9 mouse cellular contexts compared by ENCODE assay signal in the genomic region with DNA sequence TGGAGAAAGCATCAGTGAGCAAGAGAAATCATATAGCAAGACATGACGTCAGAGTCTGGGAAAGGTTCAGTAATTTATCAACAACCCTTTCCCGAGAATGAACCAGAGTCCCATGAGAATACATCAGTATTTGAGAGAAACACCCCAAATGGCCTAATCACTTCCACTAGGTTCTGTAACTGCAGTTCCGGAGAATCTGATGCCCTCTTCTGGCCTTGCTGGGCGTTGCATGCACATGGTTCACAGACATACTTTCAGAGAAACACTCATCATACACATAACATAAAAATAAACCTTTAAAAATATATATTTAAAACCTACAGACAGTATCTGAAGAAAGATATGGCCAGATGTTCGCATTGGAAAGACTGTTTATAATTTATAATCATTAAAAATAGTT. TPM values are rescaled to one million over a fixed set of nuclear protein-coding genes. Genes with fewer than 3 reads are reported as not detected.
DNase-seq lines count a peak whose midpoint lies in the region; ATAC-seq and TF ChIP-seq lines count a peak whose summit lies in the region.
"Had no signal": no experiment of that assay in that cellular context is flagged by ENCODE, and none has a peak within 500 bp of the region (broad histone marks: within the 10 kb centered on the region; RNA-seq: fewer than 3 reads in every experiment).

No protein-coding gene starts in this region.

- H3K9me3 ChIP-seq in liver, embryonic 14.5 days (ENCODE audit: control insufficient read depth, low read length) = no peaks in the 10 kb centered on the region
- no peaks in the 10 kb centered on the region for H3K9me3 ChIP-seq in lung, postnatal 0 days (ENCODE audit: low read length)

- peak; percentile 47 for TF ChIP-seq CTCF in liver, embryonic 14.5 days (IDR thresholded peaks at IDR 0.05; ENCODE audit: low read depth)
- peak; percentile 59 for TF ChIP-seq CTCF in lung, postnatal 0 days (IDR thresholded peaks at IDR 0.05)

- H3K27me3 ChIP-seq in liver, embryonic 14.5 days (ENCODE audit: control insufficient read depth, insufficient read depth, low read length) = peaks cover 23% of the 10 kb centered on the region
- peaks cover 9% of the 10 kb centered on the region; the same call in 1 of the 2 replicates for H3K27me3 ChIP-seq in lung, postnatal 0 days (replicated peaks; ENCODE audit: insufficient read depth, low read length)

- H3K9ac ChIP-seq in liver, embryonic 14.5 days (replicated peaks) = no peak overlapping the region
- no peak overlapping the region for H3K9ac ChIP-seq in lung, postnatal 0 days (replicated peaks; ENCODE audit: low read depth)

- DNase-seq in cerebellum, postnatal 25 days = peak; percentile 44 to 69
- DNase-seq in cerebellum, adult 9-10 months = no peak
- DNase-seq in liver, embryonic 14.5 days (ENCODE audit: low read depth in 3 of 3, low spot score in 3 of 3) = no peak
- DNase-seq in liver = no peak
- DNase-seq in MEL-GATA-1-ER (ENCODE audit: extremely low read depth, low read depth) = peak; percentile 10
- peak; percentile 16 for DNase-seq in lung, postnatal 0 days (ENCODE audit: low spot score)
- no peak for DNase-seq in gastrocnemius, postnatal 36 days
- no peak for DNase-seq in urinary bladder, postnatal 14 days (ENCODE audit: low spot score)

- no peaks in the 10 kb centered on the region for H3K4me1 ChIP-seq in liver, embryonic 14.5 days (replicated peaks; ENCODE audit: control insufficient read depth in 2 of 2, insufficient read depth in 2 of 2, low read length in 1 of 2)
- H3K4me1 ChIP-seq in lung, postnatal 0 days (ENCODE audit: insufficient read depth, low read depth, low read length) = no peaks in the 10 kb centered on the region

- intact Hi-C loops in gastrocnemius, postnatal 36 days (cut with DNase I) = no loop called here

- 29% methylated on average over 5 of the region's 5 CpGs for WGBS in liver, embryonic 14.5 days (ENCODE audit: insufficient replicate concordance)
- WGBS in lung, postnatal 0 days = 43% methylated on average over 5 of the region's 5 CpGs

- no peak for ATAC-seq in liver, embryonic 14.5 days (ENCODE audit: insufficient read depth)
- no peak for ATAC-seq in lung, postnatal 0 days

- no peak overlapping the region for H3K4me2 ChIP-seq in liver, embryonic 14.5 days (ENCODE audit: low read depth)
- no peak overlapping the region for H3K4me2 ChIP-seq in lung, postnatal 0 days (replicated peaks; ENCODE audit: low read depth, low read length)

- no peak overlapping the region for H3K4me3 ChIP-seq in liver, embryonic 14.5 days (ENCODE audit: insufficient read depth in 1 of 2, low read depth in 2 of 2, low read length in 2 of 2)
- H3K4me3 ChIP-seq in lung, postnatal 0 days (ENCODE audit: low read depth, low read length) = no peak overlapping the region
- H3K4me3 ChIP-seq: myocyte had no signal

- no peak overlapping the region for H3K27ac ChIP-seq in liver, embryonic 14.5 days
- H3K27ac ChIP-seq in lung, postnatal 0 days (ENCODE audit: low read length) = no peak overlapping the region

- H3K36me3 ChIP-seq in liver, embryonic 14.5 days (replicated peaks; ENCODE audit: control insufficient read depth, insufficient read depth, low read depth) = no peaks in the 10 kb centered on the region
- H3K36me3 ChIP-seq in lung, postnatal 0 days (ENCODE audit: insufficient read depth, low read length) = no peaks in the 10 kb centered on the region

- no peak for TF ChIP-seq EP300 in liver, embryonic 14.5 days (IDR thresholded peaks at IDR 0.05; ENCODE audit: low read depth)
- TF ChIP-seq EP300 in lung, postnatal 0 days (IDR thresholded peaks at IDR 0.05) = no peak

RNA-seq across cellular contexts. Expression of a gene that starts 3.9 kb away (rescaled TPM):
- polyA plus RNA-seq in liver, embryonic 14.5 days (2012; rRNA removed) = 0.04 TPM in 2 replicates
- not detected in 2 replicates for polyA plus RNA-seq in liver, embryonic 14.5 days (2014; fragmentation: Nextera tagmentation; extraction: Ambion mirVana)
- polyA plus RNA-seq in lung, postnatal 0 days (2015; fragmentation: Nextera tagmentation; extraction: Ambion mirVana) = 26.3 and 35.2 TPM in 2 replicates
- under 1 TPM; 0.10 to 0.15 TPM for total RNA-seq in gastrocnemius, postnatal 36 days (2021)

Comparison
In these comparisons a context has a peak if more than half of its experiments do, and no peak if none do; other contexts are left out.
1. DNase-seq: peak in cerebellum, postnatal 25 days (2 of 2), MEL-GATA-1-ER (single experiment) and lung, postnatal 0 days (single experiment); none in cerebellum, adult 9-10 months (single experiment), liver, embryonic 14.5 days (0 of 3), liver (single experiment), gastrocnemius, postnatal 36 days (0 of 2) and urinary bladder, postnatal 14 days (single experiment).
2. RNA of a gene that starts 3.9 kb away (polyA plus RNA-seq): 26.3 to 35.2 TPM in lung, postnatal 0 days; 0.04 TPM in liver, embryonic 14.5 days; every median in the first group is over 10 times any median in the second.